Mouse (Mus musculus) liver, adult 2 months (tissue): ENCODE data around the gene Gm5797. TPM values are rescaled to one million over a fixed set of nuclear protein-coding genes. Genes with fewer than 3 reads are reported as not detected.
"Not testable (repeated sequence)": the region's sequence is repeated elsewhere in the genome, so short reads cannot be mapped to it uniquely, and the experiment has no call there.

ENCODE experiments used
- DNase-seq: peaks from one replicate; pipeline ENCODE4 v3.0.0-alpha.2; 2011; ENCODE audit warnings: low read depth, low spot score; ENCODE audit errors: extremely low read depth
- H3K27ac ChIP-seq: fragments of 200-500 bp; replicated peaks from 2 replicates; pipeline ENCODE4 v1.5.1; 2012; ENCODE audit warnings: low read depth, mild to moderate bottlenecking, control low read depth, inconsistent platforms, low read length; ENCODE audit not compliant: insufficient read depth
- H3K27me3 ChIP-seq: fragments of 200-500 bp; 2 replicates; pipeline ENCODE4 v1.6.1; 2012; ENCODE audit warnings: mild to moderate bottlenecking, moderate library complexity, low read length, inconsistent platforms; ENCODE audit not compliant: control insufficient read depth, insufficient read depth
- H3K36me3 ChIP-seq: fragments of 200-500 bp; 2 replicates; pipeline ENCODE4 v1.6.1; 2012; ENCODE audit warnings: low read length, inconsistent platforms; ENCODE audit not compliant: control insufficient read depth, insufficient read depth
- H3K4me1 ChIP-seq: fragments of 200-500 bp; 2 replicates; pipeline ENCODE4 v1.6.1; 2011; ENCODE audit warnings: low read length; ENCODE audit not compliant: control insufficient read depth, insufficient read depth
- H3K4me3 ChIP-seq: fragments of 200-500 bp; 2 replicates; pipeline ENCODE4 v1.5.1; 2011; ENCODE audit warnings: low read depth, mild to moderate bottlenecking, control low read depth, low read length, moderate library complexity; ENCODE audit not compliant: insufficient read depth
- H3K79me2 ChIP-seq: fragments of 200-500 bp; 2 replicates; pipeline ENCODE4 v1.6.1; 2012; ENCODE audit warnings: inconsistent platforms, mild to moderate bottlenecking, low read length, moderate library complexity; ENCODE audit not compliant: control insufficient read depth, insufficient read depth
- H3K9ac ChIP-seq: fragments of 200-500 bp; 2 replicates; pipeline ENCODE4 v1.6.1; 2012; ENCODE audit warnings: low read depth, mild to moderate bottlenecking, control low read depth, inconsistent platforms, low read length
- WGBS: fragments of 180-500 bp; shearing (Covaris S2); methylation state at CpG from one replicate; pipeline ENCODE4 v1.1.7; 2018; 5-methylcytosine and 5-hydroxymethylcytosine counted together
- polyA plus RNA-seq: library from polyadenylated mRNA; depleted of rRNA; stranded (reverse); fragments of >200 nt; gene quantifications from 2 replicates; pipeline ENCODE4 v1.2.3, GENCODE M21; 2012; rRNA removed
- total RNA-seq: library from RNA; depleted of rRNA; stranded (reverse); fragments of >200 nt; gene quantifications from 2 replicates; pipeline ENCODE4 v1.2.3, GENCODE M21; 2014; rRNA removed

Gene Gm5797
- total RNA-seq = not detected in 2 replicates
- not detected in 2 replicates for polyA plus RNA-seq

GRCm38 (mm10) chr14:7332295-7332694 lies at the start of gene Gm5797:
Gm5797 (minus strand) TSS chr14:7332395.
- H3K79me2 ChIP-seq, H3K27me3 ChIP-seq, H3K36me3 ChIP-seq, H3K4me1 ChIP-seq, H3K4me3 ChIP-seq, H3K27ac ChIP-seq, DNase-seq, H3K9ac ChIP-seq: not testable (repeated sequence)
- no CpG with 5 or more reads among the region's 1 CpGs for WGBS

- WGBS = 69% methylated on average over 3 of the region's 3 CpGs
- not testable (repeated sequence) for DNase-seq, H3K27me3 ChIP-seq, H3K36me3 ChIP-seq, H3K9ac ChIP-seq, H3K27ac ChIP-seq, H3K4me1 ChIP-seq, H3K79me2 ChIP-seq, H3K4me3 ChIP-seq
These were observed 32.8 kb upstream of the Gm5797 start, which contains the start of gene Gm8374 for GRCm38 (mm10) chr14:7365034-7365433. Gm8374 (minus strand) TSS chr14:7365134.

GRCm38 (mm10) chr14:7315093-7315492 lies 17.1 kb downstream of the Gm5797 start:
- H3K27ac ChIP-seq, H3K27me3 ChIP-seq, H3K36me3 ChIP-seq, H3K9ac ChIP-seq, H3K79me2 ChIP-seq, H3K4me3 ChIP-seq, H3K4me1 ChIP-seq, DNase-seq: not testable (repeated sequence)
- WGBS = 3% methylated on average over 13 of the region's 19 CpGs

- H3K36me3 ChIP-seq, DNase-seq, H3K9ac ChIP-seq, H3K79me2 ChIP-seq, H3K4me3 ChIP-seq, H3K27ac ChIP-seq, H3K4me1 ChIP-seq, H3K27me3 ChIP-seq: not testable (repeated sequence)
- 1% methylated on average over 14 of the region's 35 CpGs for WGBS
These were observed 17.5 kb downstream of the Gm5797 start, which contains the start of gene Gm3739 for GRCm38 (mm10) chr14:7314661-7315060. Gm3739 (minus strand) TSS chr14:7315049.

Other genes with a start within 250 kb of the Gm5797 start
- not detected in 2 replicates for gene Gm3696, start 231.8 kb downstream of the Gm5797 start, total RNA-seq
- gene Gm3696, start 231.8 kb downstream of the Gm5797 start, polyA plus RNA-seq = not detected in 2 replicates
- not detected in 2 replicates for gene Gm6676, start 207.0 kb downstream of the Gm5797 start, total RNA-seq
- gene Gm6676, start 207.0 kb downstream of the Gm5797 start, polyA plus RNA-seq = not detected in 2 replicates
- gene Gm3512, start 157.9 kb downstream of the Gm5797 start, total RNA-seq = not detected in 2 replicates
- not detected in 2 replicates for gene Gm3512, start 157.9 kb downstream of the Gm5797 start, polyA plus RNA-seq
- not detected in 2 replicates for gene Gm16434, start 137.9 kb downstream of the Gm5797 start, total RNA-seq
- not detected in 2 replicates for gene Gm16434, start 137.9 kb downstream of the Gm5797 start, polyA plus RNA-seq
- gene Gm3727, start 67.7 kb downstream of the Gm5797 start, total RNA-seq = not detected in 2 replicates
- not detected in 2 replicates for gene Gm3727, start 67.7 kb downstream of the Gm5797 start, polyA plus RNA-seq
- gene Gm3739, start 17.3 kb downstream of the Gm5797 start, total RNA-seq = not detected in 2 replicates
- not detected in 2 replicates for gene Gm3739, start 17.3 kb downstream of the Gm5797 start, polyA plus RNA-seq
- gene Gm8374, start 32.7 kb upstream of the Gm5797 start, total RNA-seq = not detected in 2 replicates
- gene Gm8374, start 32.7 kb upstream of the Gm5797 start, polyA plus RNA-seq = not detected in 2 replicates
- gene Gm3755, start 118.5 kb upstream of the Gm5797 start, total RNA-seq = not detected in 2 replicates
- not detected in 2 replicates for gene Gm3755, start 118.5 kb upstream of the Gm5797 start, polyA plus RNA-seq
- gene Gm3752, start 151.4 kb upstream of the Gm5797 start, total RNA-seq = not detected in 2 replicates
- gene Gm3752, start 151.4 kb upstream of the Gm5797 start, polyA plus RNA-seq = not detected in 2 replicates
- 0.09 TPM in 1 of 2 replicates, not detected in the other for gene Gm3558, start 236.2 kb upstream of the Gm5797 start, total RNA-seq
- gene Gm3558, start 236.2 kb upstream of the Gm5797 start, polyA plus RNA-seq = not detected in 2 replicates